ENCODE assay signal across 2 mouse cellular contexts in the genomic region with DNA sequence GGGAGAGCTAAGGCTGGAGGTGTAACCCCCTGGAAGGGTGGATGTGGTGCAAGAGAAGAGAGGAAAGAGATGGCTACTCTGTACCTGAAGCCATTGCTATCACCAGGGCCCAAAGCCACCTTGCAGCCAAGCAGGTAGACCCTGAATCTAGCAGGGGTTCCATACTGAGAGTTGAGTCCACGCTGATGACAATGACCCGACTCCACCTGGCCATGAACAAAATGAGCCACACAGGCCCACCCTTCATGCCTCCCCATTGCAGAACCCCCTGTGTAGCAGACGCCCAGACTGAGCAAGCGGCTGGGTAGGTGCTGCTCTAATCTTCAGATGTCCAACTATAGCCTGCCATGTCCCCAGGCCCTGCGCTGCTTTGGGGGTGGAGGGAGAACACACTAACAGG.
TF ChIP-seq lines count a peak whose summit lies in the region.

No protein-coding gene starts in this region.

TF ChIP-seq in MEL, 35 proteins besides CTCF, POLR2A, EP300 and RAD21:
- no peak for TF ChIP-seq TCF12 (IDR thresholded peaks at IDR 0.05; ENCODE audit: low read depth, low read length)
- no peak for TF ChIP-seq SIN3A (IDR thresholded peaks at IDR 0.05; ENCODE audit: low read length)
- peak; percentile 28; the same call in 1 of the 2 replicates for TF ChIP-seq POLR2AphosphoS2 (IDR thresholded peaks at IDR 0.05; ENCODE audit: low read length)

TF ChIP-seq in myocyte, 11 proteins besides CTCF, POLR2A, EP300 and RAD21:
- TF ChIP-seq POLR2AphosphoS2 (IDR thresholded peaks at IDR 0.05; ENCODE audit: insufficient read length, low read depth) = peak; percentile 85
- TF ChIP-seq USF1 (IDR thresholded peaks at IDR 0.05; ENCODE audit: low read depth) = no peak
